Mouse (Mus musculus) heart, embryonic 11.5 days (tissue): Measurements from ENCODE around the gene Gabbr2. TPM values are rescaled to one million over a fixed set of nuclear protein-coding genes. Genes with fewer than 3 reads are reported as not detected.

Experiments
- ATAC-seq: fragments of 200-750 bp; cut with Nextera tagmentation; replicated peaks from 2 replicates; pipeline ENCODE4 v1.8.0; 2017; ENCODE audit warnings: moderate library complexity; ENCODE audit not compliant: insufficient number of reproducible peaks, low FRiP score, low TSS enrichment
- H3K27ac ChIP-seq: fragments of 300-500 bp; sonication (generic); 2 replicates; pipeline ENCODE4 v1.5.1; 2014; ENCODE audit warnings: mild to moderate bottlenecking, low read depth, low read length
- H3K27me3 ChIP-seq: fragments of 300-500 bp; sonication (generic); 2 replicates; pipeline ENCODE4 v1.6.1; 2014; ENCODE audit warnings: mild to moderate bottlenecking, low read length, mixed read lengths; ENCODE audit not compliant: control insufficient read depth, insufficient read depth
- H3K36me3 ChIP-seq: fragments of 300-500 bp; sonication (generic); 2 replicates; pipeline ENCODE4 v1.6.1; 2014; ENCODE audit warnings: mild to moderate bottlenecking, low read length, moderate library complexity, mixed read lengths; ENCODE audit not compliant: control insufficient read depth, insufficient read depth
- H3K4me1 ChIP-seq: fragments of 300-500 bp; sonication (generic); 2 replicates; pipeline ENCODE4 v1.6.1; 2014; ENCODE audit warnings: low read length; ENCODE audit not compliant: control insufficient read depth, insufficient read depth
- H3K4me2 ChIP-seq: fragments of 300-500 bp; sonication (generic); 2 replicates; pipeline ENCODE4 v1.6.1; 2014; ENCODE audit warnings: mild to moderate bottlenecking, moderate library complexity
- H3K4me3 ChIP-seq: fragments of 300-500 bp; sonication (generic); 2 replicates; pipeline ENCODE4 v1.5.1; 2014; ENCODE audit warnings: low read depth, low read length
- H3K9ac ChIP-seq: fragments of 300-500 bp; sonication (generic); 2 replicates; pipeline ENCODE4 v1.6.1; 2014; ENCODE audit warnings: mild to moderate bottlenecking, low read depth, low read length, moderate library complexity
- H3K9me3 ChIP-seq: fragments of 300-500 bp; sonication (generic); replicated peaks from 2 replicates; pipeline ENCODE4 v1.6.1; 2016; ENCODE audit warnings: low read length; ENCODE audit not compliant: control insufficient read depth
- WGBS: fragments of 180-500 bp; shearing (Covaris S2); extraction: QIAGEN DNeasy Blood & Tissue Kit; methylation state at CpG from one replicate; pipeline ENCODE4 v1.1.7; 2014; ENCODE audit not compliant: insufficient replicate concordance; 5-methylcytosine and 5-hydroxymethylcytosine counted together
- polyA plus RNA-seq: library from polyadenylated mRNA; unstranded; fragments of >200 nt; fragmentation: Nextera tagmentation; extraction: Ambion mirVana; gene quantifications from 2 replicates; pipeline ENCODE4 v1.2.1, GENCODE M21; 2014

Gene Gabbr2
- polyA plus RNA-seq, 1 experiment from 2014 or later: 0.13 TPM

DNA sequence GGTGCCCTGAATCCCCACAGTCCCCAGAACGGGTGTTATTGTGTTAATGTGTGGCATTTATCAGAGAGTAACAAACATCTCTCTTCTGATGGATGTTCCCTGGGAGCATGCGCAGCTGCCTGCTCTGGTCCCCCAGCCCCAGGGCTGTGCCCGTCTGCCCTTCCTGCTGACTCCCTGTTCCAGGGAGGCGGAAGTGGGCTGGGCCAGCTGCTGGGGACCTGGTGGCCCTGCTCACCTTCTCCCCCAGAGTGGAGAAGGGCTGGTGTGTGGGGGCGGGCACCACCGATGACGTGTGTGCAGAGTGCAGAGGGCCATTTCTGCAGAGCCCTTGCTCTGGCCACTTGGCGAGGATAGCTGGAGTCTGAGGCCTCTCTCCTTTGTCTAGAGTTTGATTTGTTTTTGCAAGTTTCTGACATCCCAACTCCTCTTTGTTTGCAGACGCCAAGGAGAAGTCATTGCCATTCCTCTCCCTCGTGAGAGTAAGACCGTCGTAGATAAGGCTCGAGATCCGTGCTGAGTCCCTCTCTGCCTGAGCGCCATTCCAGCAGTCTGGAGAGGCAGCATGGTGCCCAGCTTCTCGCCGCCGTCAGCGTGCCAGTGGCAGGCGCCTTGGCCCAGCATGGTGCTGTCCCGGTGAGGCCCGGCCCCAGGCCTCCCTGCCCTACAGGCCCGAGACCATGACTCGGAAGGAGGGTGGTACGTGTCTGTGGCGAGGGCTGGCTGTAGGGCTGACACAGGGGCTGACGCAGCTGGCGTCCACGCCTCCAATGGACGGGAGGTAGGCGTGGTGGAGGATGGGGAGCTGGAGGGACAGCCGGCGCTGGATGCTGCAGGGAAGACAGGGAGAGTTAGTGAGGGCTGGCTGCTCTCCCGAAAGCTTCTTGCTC is 327.3 kb downstream of the Gabbr2 start:
- H3K27ac ChIP-seq: peak overlapping the region; percentile 84
- H3K4me3 ChIP-seq: peak overlapping the region; percentile 44
- peak overlapping the region; percentile 83 for H3K9ac ChIP-seq
- WGBS: 1% methylated on average over 34 of the region's 34 CpGs
- no peaks in the 10 kb centered on the region for H3K27me3 ChIP-seq
- H3K4me1 ChIP-seq: peaks cover 22% of the 10 kb centered on the region
- H3K4me2 ChIP-seq: peak overlapping the region; percentile 76
- no peaks in the 10 kb centered on the region for H3K9me3 ChIP-seq
- no peaks in the 10 kb centered on the region for H3K36me3 ChIP-seq
- peak; percentile 84 for ATAC-seq

DNA sequence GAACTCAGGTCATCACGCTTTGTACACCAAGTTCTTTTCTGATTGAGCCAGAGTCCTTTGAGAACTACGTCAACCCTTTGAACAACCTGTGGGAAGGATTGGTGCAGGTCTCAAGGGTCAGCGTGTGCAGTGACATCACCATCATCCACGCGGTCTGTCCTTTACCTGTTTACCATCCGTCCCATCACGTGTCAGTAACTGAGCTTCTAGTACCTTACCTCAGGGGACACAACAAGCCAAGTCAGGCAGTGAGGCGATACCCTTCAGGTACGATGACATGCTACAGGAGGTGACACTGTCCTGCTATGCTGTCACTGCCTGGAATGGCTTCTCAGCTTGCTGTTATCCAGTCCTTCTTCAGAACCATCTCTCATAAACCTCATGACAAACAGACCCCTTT is 330.2 kb downstream of the Gabbr2 start:
- no peaks in the 10 kb centered on the region for H3K27me3 ChIP-seq
- H3K4me1 ChIP-seq: peaks cover 14% of the 10 kb centered on the region
- WGBS: 74% methylated on average over 9 of the region's 9 CpGs
- no peak for ATAC-seq
- no peak overlapping the region for H3K27ac ChIP-seq
- no peaks in the 10 kb centered on the region for H3K9me3 ChIP-seq
- H3K36me3 ChIP-seq: no peaks in the 10 kb centered on the region
- H3K4me3 ChIP-seq: no peak overlapping the region
- H3K4me2 ChIP-seq: no peak overlapping the region
- H3K9ac ChIP-seq: no peak overlapping the region

GRCm38 (mm10) chr4:46658946-46659345 is 332.7 kb downstream of the Gabbr2 start:
- Histone ChIP-seq H3K9ac (no peak overlapping the region), H3K36me3 (no peaks in the 10 kb centered on the region), H3K27me3 (peaks cover 3% of the 10 kb centered on the region; the same call in 1 of the 2 replicates), H3K27ac (no peak overlapping the region), H3K9me3 (no peaks in the 10 kb centered on the region), H3K4me1 (peaks cover 6% of the 10 kb centered on the region), H3K4me3 (no peak overlapping the region), H3K4me2 (no peak overlapping the region)
- WGBS: 72% methylated on average over 5 of the region's 5 CpGs
- ATAC-seq: no peak

- no peaks in the 10 kb centered on the region for H3K9me3 ChIP-seq
- ATAC-seq: no peak
- no peak overlapping the region for H3K4me3 ChIP-seq
- WGBS: 7% methylated on average over 5 of the region's 5 CpGs
- H3K27me3 ChIP-seq: peaks cover 8% of the 10 kb centered on the region; the same call in 1 of the 2 replicates
- no peaks in the 10 kb centered on the region for H3K36me3 ChIP-seq
- no peaks in the 10 kb centered on the region for H3K4me1 ChIP-seq
- H3K4me2 ChIP-seq: no peak overlapping the region
- no peak overlapping the region for H3K27ac ChIP-seq
- H3K9ac ChIP-seq: no peak overlapping the region
These were observed 334.6 kb downstream of the Gabbr2 start for GRCm38 (mm10) chr4:46657116-46657515.

DNA sequence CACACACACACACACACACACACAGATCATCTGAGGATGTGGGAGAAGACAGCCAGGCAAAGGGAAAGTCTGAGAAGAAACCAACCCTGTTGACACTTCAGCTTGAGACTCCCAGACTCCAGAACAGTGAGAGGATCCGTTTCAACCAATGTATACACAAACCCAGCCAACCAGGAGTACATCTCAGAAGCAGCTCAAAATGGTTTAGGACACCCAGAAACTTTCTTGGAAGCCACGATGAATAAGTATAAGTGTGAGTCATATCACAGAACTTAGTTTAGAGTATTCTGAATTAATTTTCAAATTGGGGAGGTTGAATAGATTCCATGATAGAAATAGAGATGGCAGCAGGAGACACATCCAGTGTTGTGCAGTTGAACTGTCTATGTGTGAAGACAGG is 335.7 kb downstream of the Gabbr2 start:
- no peaks in the 10 kb centered on the region for H3K4me1 ChIP-seq
- 60% methylated on average over 2 of the region's 2 CpGs for WGBS
- no peak overlapping the region for H3K9ac ChIP-seq
- H3K27me3 ChIP-seq: peaks cover 18% of the 10 kb centered on the region
- no peak overlapping the region for H3K4me2 ChIP-seq
- no peak overlapping the region for H3K27ac ChIP-seq
- ATAC-seq: no peak
- H3K9me3 ChIP-seq: no peaks in the 10 kb centered on the region
- H3K4me3 ChIP-seq: no peak overlapping the region
- no peaks in the 10 kb centered on the region for H3K36me3 ChIP-seq

- H3K9me3 ChIP-seq: no peaks in the 10 kb centered on the region
- H3K4me2 ChIP-seq: no peak overlapping the region
- WGBS: 64% methylated on average over 1 of the region's 1 CpGs
- no peak overlapping the region for H3K4me3 ChIP-seq
- no peak for ATAC-seq
- no peaks in the 10 kb centered on the region; the same call in 1 of the 2 replicates for H3K4me1 ChIP-seq
- H3K27ac ChIP-seq: no peak overlapping the region
- peaks cover 22% of the 10 kb centered on the region for H3K27me3 ChIP-seq
- no peaks in the 10 kb centered on the region for H3K36me3 ChIP-seq
- H3K9ac ChIP-seq: no peak overlapping the region
These were observed 336.4 kb downstream of the Gabbr2 start for GRCm38 (mm10) chr4:46655298-46655697.

- Histone ChIP-seq H3K4me2 (peak within 1 kb of the TSS; percentile 96), H3K9me3 (no peaks in the 10 kb centered on the region), H3K9ac (peak within 1 kb of the TSS; percentile 84), H3K4me1 (peaks cover 5% of the 10 kb centered on the region; the same call in 1 of the 2 replicates), H3K27ac (peak within 1 kb of the TSS; percentile 81), H3K27me3 (peaks cover 43% of the 10 kb centered on the region), H3K36me3 (no peaks in the 10 kb centered on the region), H3K4me3 (peak within 1 kb of the TSS; percentile 77)
- ATAC-seq: peak; percentile 90
- 0% methylated on average over 66 of the region's 69 CpGs for WGBS
These were observed 341.5 kb downstream of the Gabbr2 start, which contains the start of gene Tbc1d2 for GRCm38 (mm10) chr4:46650086-46650753. TSS of gene Tbc1d2 (minus strand) at chr4:46650209.

DNA sequence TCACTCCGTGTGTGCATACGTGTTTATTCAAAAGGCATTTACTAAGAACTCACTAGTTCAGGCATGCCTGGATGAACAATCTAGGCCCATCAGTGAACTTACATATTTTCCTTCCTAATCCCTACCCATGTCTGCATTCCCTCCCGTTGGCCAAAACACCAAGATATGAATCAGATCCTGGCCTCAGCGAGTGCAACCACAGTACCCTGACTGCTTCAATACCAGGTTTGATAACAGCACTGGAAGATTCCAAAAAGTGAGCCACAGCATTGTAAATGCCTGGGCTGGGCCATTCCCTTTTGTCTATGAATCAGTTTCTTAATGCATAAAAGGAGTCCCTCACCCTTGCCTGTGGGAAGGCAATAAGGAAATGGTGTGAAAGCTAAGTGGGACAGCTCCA is 342.5 kb downstream of the Gabbr2 start:
- peak overlapping the region; percentile 96 for H3K4me2 ChIP-seq
- H3K4me3 ChIP-seq: no peak overlapping the region; the same call in 1 of the 2 replicates
- no peak for ATAC-seq
- H3K9me3 ChIP-seq: no peaks in the 10 kb centered on the region
- H3K27ac ChIP-seq: no peak overlapping the region
- H3K27me3 ChIP-seq: peaks cover 41% of the 10 kb centered on the region
- H3K4me1 ChIP-seq: peaks cover 5% of the 10 kb centered on the region; the same call in 1 of the 2 replicates
- H3K36me3 ChIP-seq: no peaks in the 10 kb centered on the region
- H3K9ac ChIP-seq: no peak overlapping the region
- WGBS: 57% methylated on average over 4 of the region's 4 CpGs
